Mouse (Mus musculus) layer of hippocampus, adult 2 months (tissue): ENCODE measurements around the gene Ndufs3. TPM values are rescaled to one million over a fixed set of nuclear protein-coding genes. Genes with fewer than 3 reads are reported as not detected.

Experiments used
- DNase-seq, 2 experiments: peaks; one replicate each; pipeline ENCODE4 v3.0.0; 2022; ENCODE audit warnings: low spot score in 2 of 2
- H3K27ac ChIP-seq: fragments of 200-600 bp; 2 replicates; pipeline ENCODE4 v1.8.1; 2022
- H3K4me3 ChIP-seq: fragments of 200-600 bp; 2 replicates; pipeline ENCODE4 v1.8.1; 2022; ENCODE audit warnings: mild to moderate bottlenecking
- CTCF ChIP-seq: fragments of 200-600 bp; conservative IDR thresholded peaks from 2 replicates; pipeline ENCODE4 v1.8.1; 2022; ENCODE audit warnings: antibody characterized with exemption, mild to moderate bottlenecking, moderate library complexity
- long read RNA-seq, 2 experiments: library from polyadenylated mRNA; stranded (forward); transcript quantifications; one replicate each; pipeline ENCODE4 v2.0.0; 2021; ENCODE audit warnings: borderline mapping rate in 2 of 2
- total RNA-seq, 2 experiments: library from RNA; stranded (reverse); gene quantifications; 2 replicates each; pipeline ENCODE4 v1.2.3; 2021

The Ndufs3 gene
- total RNA-seq: 100 to 1,000 TPM; 224 to 255 TPM
- long read RNA-seq, experiment 1, transcript Ndufs3-201 (7 exons, 1,046 nt): major isoform, 130 of 153 reads
- long read RNA-seq, experiment 1, partial matches to known transcripts: 1 of 153 reads
- long read RNA-seq, experiment 1, other reads (novel, unspliced or antisense): 22 of 153 reads
- long read RNA-seq, experiment 2, transcript Ndufs3-201 (7 exons, 1,046 nt): major isoform, 218 of 243 reads
- long read RNA-seq, experiment 2, partial matches to known transcripts: 2 of 243 reads
- long read RNA-seq, experiment 2, other reads (novel, unspliced or antisense): 21 of 243 reads

- DNase-seq: peak; percentile 84 to 87
- peak within 1 kb of the TSS; percentile 78 for H3K4me3 ChIP-seq
- H3K27ac ChIP-seq: peak within 1 kb of the TSS; percentile 97
- TF ChIP-seq CTCF: no peak
Observed at GRCm38 (mm10) chr2:90904076-90904855, at the start of gene Ndufs3, which contains the start of gene Kbtbd4. Gene Ndufs3 (minus strand): TSS chr2:90904827. Gene Kbtbd4 (plus strand): TSS chr2:90904740.

GRCm38 (mm10) chr2:90953461-90953860, 48.8 kb upstream of the Ndufs3 start:
- no peak for DNase-seq
- TF ChIP-seq CTCF: no peak
- Histone ChIP-seq H3K27ac (peak overlapping the region; percentile 67; the same call in 1 of the 2 replicates), H3K4me3 (no peak overlapping the region)

GRCm38 (mm10) chr2:90950582-90951194, 46.1 kb upstream of the Ndufs3 start:
- no peak for TF ChIP-seq CTCF
- Histone ChIP-seq H3K4me3 (no peak overlapping the region), H3K27ac (peak overlapping the region; percentile 67)
- no peak for DNase-seq

GRCm38 (mm10) chr2:90950149-90950548, 45.5 kb upstream of the Ndufs3 start:
- no peak for DNase-seq
- peak overlapping the region; percentile 67; the same call in 1 of the 2 replicates for H3K27ac ChIP-seq
- no peak for TF ChIP-seq CTCF
- H3K4me3 ChIP-seq: no peak overlapping the region

- peak overlapping the region; percentile 99 for H3K4me3 ChIP-seq
- H3K27ac ChIP-seq: peak overlapping the region; percentile 97; the same call in 1 of the 2 replicates
- DNase-seq: no peak
- TF ChIP-seq CTCF: no peak
Observed at GRCm38 (mm10) chr2:90941744-90942143, 37.1 kb upstream of the Ndufs3 start.

GRCm38 (mm10) chr2:90940233-90941229, 35.9 kb upstream of the Ndufs3 start, which contains the start of gene Celf1:
Gene Celf1 (plus strand): TSS chr2:90940382.
- H3K27ac ChIP-seq: peak within 1 kb of the TSS; percentile 97
- H3K4me3 ChIP-seq: peak within 1 kb of the TSS; percentile 99
- DNase-seq: peak; percentile 79 to 80
- TF ChIP-seq CTCF: peak; percentile 80

GRCm38 (mm10) chr2:90939750-90940149, 35.1 kb upstream of the Ndufs3 start:
- DNase-seq: no peak
- no peak for TF ChIP-seq CTCF
- Histone ChIP-seq H3K27ac (peak overlapping the region; percentile 84), H3K4me3 (peak overlapping the region; percentile 99)

- Histone ChIP-seq H3K27ac (no peak overlapping the region), H3K4me3 (no peak overlapping the region)
- no peak for TF ChIP-seq CTCF
- no peak for DNase-seq
Observed at GRCm38 (mm10) chr2:90938362-90938761, 33.7 kb upstream of the Ndufs3 start.

GRCm38 (mm10) chr2:90932273-90932672, 27.6 kb upstream of the Ndufs3 start:
- TF ChIP-seq CTCF: no peak
- no peak for DNase-seq
- Histone ChIP-seq H3K27ac (no peak overlapping the region), H3K4me3 (no peak overlapping the region)

- no peak for TF ChIP-seq CTCF
Observed at GRCm38 (mm10) chr2:90931829-90932228, 27.2 kb upstream of the Ndufs3 start.

GRCm38 (mm10) chr2:90928566-90928965, 23.9 kb upstream of the Ndufs3 start:
- no peak for DNase-seq
- Histone ChIP-seq H3K27ac (no peak overlapping the region), H3K4me3 (no peak overlapping the region)
- TF ChIP-seq CTCF: no peak

More at GRCm38 (mm10) chr2:90931829-90932228, 27.2 kb upstream of the Ndufs3 start:
- DNase-seq: no peak
- H3K27ac ChIP-seq: no peak overlapping the region
- no peak overlapping the region for H3K4me3 ChIP-seq

GRCm38 (mm10) chr2:90922636-90923035, 18.0 kb upstream of the Ndufs3 start:
- H3K4me3 ChIP-seq: no peak overlapping the region
- no peak for DNase-seq
- no peak for TF ChIP-seq CTCF
- no peak overlapping the region for H3K27ac ChIP-seq
